Mouse (Mus musculus): ENCODE measurements around the gene Prrt4. TPM values are rescaled to one million over a fixed set of nuclear protein-coding genes. Genes with fewer than 3 reads are reported as not detected.
A peak's percentile ranks its signal among the peaks of the same experiment; 100 is the strongest.
"Not testable (repeated sequence)": the region's sequence is repeated elsewhere in the genome, so short reads cannot be mapped to it uniquely, and the experiment has no call there.

Gene Prrt4
- polyA plus RNA-seq (2017; shearing (Covaris generic)), result not detected

DNA sequence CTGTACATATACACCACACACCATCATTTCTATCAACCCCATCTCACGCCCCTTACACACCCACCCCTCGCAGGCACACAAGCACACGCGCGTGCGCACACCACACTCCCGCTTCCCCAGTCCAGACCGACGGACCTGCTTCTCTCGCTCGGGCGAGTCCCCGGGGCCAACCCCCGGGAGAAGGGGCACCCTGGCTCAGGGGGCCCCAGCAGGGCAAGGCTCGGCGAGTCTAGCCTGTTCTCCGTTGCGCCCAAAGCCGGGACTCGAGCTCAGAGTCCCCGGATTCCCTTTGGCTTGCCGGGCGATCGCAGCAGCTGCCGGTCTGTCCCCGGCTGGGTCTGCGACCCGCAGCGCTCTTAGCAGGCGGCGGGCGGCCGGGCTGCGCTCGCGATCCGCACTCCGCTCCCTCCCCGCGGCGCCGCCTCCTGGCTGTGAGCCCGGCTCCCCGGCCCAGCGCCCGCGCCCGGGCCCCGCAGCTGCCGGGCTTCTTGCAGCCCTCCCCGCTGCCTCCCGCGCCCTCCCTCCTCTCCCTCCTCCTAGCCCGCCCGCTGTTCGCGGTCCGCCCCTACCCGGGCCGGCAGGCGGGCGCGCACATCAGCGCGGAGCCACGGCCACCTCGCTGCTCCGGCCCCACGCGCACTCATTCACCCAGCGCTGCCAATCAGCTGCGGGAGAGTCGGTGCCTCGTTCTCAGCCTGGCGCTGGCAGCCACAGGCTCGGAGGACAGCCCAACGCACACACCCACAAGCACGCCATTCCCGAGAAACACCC lies at the start of gene Prrt4:
TSS of gene Prrt4 (minus strand) at position 697 of the 771 bp plus-strand sequence.
- ATAC-seq, result no peak

GRCm38 (mm10) chr6:29217717-29218116 lies 38.3 kb upstream of the Prrt4 start:
- ATAC-seq, result not testable (repeated sequence)

DNA sequence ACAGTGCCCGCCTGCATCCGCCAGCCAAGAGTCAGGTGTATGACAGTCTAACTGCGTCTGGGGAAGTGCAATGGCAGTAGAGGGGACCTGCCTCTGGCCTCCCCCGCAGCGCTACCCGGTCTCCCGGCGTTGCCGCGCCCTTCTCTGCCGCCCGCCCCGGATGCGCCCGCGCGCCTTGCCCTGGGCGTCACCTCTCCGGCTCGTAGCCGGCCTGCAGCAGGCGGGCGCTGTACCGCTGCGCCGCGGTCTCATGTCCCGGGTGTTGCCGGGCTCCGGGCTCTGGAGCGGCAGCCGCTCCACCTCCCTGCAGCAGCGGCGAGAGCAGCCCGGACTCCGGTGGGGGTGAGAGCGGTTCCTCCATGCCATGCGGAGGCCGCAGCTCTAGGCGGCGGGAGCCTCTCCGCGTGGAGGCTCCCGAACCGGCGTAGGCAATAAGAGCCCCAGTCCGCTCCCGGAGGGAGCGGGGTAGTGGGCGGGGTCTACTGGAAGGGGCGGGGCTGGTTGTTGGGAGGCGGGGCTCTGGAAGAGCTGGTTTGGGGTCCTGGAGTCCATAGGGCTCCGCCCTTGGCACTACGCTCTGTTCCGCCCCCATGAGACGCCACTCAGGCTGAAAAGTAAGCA lies 36.6 kb upstream of the Prrt4 start, which contains the start of gene Impdh1:
TSS of gene Impdh1 (minus strand) at position 484 of the 621 bp plus-strand sequence.
- peak; percentile 70 for ATAC-seq

- no peak for ATAC-seq
Measured at GRCm38 (mm10) chr6:29215181-29215580, 35.8 kb upstream of the Prrt4 start.

DNA sequence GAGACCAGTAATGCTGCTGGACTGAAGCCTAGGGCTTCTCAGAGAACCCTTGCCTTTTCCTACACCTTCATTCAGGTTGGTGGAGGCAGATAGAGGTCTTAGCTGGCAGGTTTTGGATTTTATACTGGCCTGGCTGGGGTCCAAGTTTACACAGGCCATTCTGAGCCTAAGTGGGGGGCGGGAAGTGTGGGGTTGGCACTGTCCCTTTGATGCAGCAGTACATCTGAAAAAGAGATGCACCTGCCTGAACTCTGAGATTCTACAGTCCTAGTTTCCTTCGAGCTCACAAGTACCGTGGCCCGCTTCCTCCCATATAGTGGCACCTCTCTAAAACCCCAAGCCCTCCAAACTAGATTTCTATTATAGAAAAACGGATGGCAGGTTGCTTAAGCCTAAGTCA lies 35.4 kb upstream of the Prrt4 start:
- ATAC-seq, result no peak

DNA sequence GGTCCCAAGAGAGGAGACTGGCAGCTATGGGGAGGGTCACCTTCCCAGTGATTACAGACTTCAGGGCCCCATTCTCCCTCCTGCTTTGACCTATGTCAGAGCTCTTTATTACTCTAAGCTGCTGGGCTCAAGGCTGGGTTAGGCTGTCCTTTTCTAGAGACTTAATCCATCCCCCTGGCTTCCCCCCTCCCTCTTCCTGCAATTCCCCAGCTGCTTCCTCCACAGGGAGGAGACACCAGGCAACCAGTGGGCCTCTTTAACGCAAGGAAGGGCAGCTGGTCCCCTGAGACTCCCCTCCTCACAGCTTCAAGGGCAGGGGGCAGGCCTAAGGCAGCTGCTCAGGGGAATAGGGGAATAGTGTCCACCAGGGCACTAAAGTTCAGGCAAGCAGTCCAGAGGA lies 34.9 kb upstream of the Prrt4 start:
- no peak for ATAC-seq

DNA sequence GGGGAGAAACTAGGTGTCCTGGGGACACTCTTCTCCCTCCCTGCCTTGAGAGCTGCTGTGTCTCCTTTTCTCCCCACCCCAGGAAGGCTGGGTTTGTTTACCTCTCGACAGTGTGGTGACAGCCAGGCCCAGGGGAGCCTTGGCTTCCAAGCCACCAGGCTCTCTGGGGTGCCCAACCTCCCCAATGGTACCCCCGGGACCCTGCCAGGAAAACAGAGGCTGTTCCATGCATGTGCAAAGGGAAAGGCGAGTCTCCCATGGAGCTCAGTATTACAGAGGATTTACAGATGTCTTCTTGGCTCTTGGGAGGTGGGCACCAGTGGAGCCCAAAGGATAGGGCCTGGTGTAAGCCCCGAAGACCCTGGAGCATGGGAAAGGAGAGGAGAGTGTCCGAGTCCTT lies 34.1 kb upstream of the Prrt4 start:
- ATAC-seq, result no peak

GRCm38 (mm10) chr6:29211806-29212492 lies 32.6 kb upstream of the Prrt4 start:
- peak; percentile 61 for ATAC-seq

DNA sequence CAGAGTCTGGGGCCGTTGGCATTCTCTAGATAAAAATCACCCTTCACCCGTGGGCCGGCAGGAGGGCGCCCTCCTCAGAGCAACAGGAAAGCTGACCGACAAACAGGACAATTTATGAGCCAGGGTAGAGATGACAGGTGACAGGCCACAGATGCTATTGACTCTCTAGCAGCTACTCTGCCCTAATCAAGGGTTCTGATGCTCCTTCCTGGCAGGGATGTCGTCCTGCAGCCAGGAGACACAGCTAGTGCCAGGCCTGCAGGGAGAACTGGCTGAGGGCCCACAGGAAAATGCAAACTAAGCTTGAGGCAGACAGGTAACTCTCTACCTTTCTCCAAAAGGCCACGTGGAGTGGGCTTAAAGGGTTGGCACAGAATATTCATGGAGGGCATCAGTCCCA lies 31.8 kb upstream of the Prrt4 start:
- no peak for ATAC-seq

- no peak for ATAC-seq
Measured at GRCm38 (mm10) chr6:29210231-29210936, 31.0 kb upstream of the Prrt4 start.

DNA sequence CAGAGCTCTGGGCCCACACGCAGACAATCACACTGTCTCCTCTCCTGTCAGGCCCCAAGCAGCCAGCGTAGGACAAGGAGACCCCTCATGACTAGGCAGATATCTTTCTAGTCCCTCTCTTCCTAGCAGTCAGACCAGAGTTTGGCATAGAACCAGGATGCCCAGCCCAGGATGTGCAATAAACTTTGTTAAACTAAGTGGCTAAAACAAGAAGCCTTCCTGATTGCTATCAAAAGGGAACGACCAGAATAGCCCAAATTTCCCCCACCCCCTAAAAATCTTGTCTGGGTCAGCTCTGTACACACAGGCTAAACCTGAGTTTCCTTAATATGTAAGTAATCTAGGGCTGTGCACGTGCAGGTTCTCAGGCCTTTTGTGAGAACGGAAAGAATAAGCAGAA lies 28.8 kb upstream of the Prrt4 start:
- no peak for ATAC-seq

GRCm38 (mm10) chr6:29207017-29207416 lies 27.6 kb upstream of the Prrt4 start:
- ATAC-seq, result no peak

- no peak for ATAC-seq
Measured at GRCm38 (mm10) chr6:29206006-29206405, 26.6 kb upstream of the Prrt4 start.

DNA sequence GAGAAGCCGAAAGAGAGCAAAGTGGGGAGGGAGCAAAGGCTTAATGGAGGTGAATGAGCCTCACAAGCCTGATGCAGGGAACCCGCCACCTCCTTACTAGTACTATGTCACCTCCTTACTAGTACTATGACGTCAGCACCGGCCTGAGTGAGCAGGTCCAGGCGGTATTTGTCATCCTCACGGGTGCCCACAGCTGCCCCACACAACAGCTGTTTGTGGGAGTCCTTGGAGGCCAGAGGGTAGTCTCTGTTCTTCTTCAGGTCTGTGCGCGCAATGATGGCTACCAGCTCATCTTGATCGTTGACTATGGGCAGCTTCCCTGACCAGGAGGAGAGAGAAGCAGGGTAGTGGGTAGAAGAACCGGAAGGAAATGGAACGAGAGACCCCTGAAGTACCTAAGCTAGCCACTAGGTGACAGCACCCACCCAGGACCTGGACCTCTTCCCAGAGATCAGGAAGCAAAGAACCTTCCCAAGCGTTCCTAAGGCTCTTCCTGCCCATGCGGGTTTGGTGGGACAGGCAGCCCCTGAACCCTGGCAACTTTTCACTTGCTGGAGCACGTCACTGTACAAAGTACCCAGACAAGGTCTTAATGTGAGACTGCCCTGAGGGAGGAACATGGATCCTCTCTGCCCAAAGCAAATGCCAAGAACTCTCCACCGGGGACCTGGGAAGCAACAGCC lies 25.7 kb upstream of the Prrt4 start:
- ATAC-seq, result peak; percentile 64

- ATAC-seq, result no peak
Measured at GRCm38 (mm10) chr6:29203861-29204585, 24.6 kb upstream of the Prrt4 start.

- ATAC-seq, result no peak
Measured at GRCm38 (mm10) chr6:29203096-29203495, 23.7 kb upstream of the Prrt4 start.

DNA sequence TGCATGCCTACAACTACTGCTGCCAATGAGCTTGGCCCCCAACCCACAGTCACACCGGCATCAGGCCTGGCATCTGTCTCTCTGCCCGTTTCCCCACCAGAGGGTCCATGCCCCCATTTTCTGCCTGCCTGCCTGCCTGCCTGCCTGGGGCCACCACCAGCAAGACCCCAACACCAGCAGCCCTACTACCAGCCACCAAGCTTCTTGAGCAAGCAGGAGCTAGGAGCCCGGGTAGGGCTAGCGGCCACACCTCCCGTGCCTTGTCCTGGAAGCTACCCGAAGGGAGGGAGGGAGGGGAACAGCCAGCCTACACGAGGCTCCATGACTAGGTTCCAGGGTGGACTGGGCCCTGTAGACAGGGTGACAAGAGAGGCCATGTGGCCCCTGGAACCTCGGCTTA lies 22.6 kb upstream of the Prrt4 start:
- no peak for ATAC-seq

- no peak for ATAC-seq
Measured at GRCm38 (mm10) chr6:29201341-29201740, 22.0 kb upstream of the Prrt4 start.

DNA sequence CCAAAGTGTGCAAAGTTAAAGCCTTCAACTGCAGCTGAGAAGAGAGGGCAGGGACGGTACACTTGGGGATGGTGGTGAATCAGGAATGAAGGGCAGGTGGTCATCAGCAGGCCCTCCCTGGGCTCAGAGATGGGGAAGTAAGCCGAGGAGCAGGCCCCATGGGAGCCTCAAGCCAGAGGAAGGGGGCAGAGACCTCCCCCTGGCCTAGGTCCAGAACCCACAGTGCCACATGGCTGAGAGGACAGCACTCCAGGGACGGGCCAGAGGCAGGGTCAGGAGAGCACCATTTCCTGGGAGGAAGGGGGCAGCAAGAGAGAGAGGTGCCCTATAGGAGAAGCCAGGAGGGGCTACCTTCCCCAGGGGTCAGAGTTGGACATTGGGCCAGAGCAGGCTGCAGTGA lies 21.1 kb upstream of the Prrt4 start:
- no peak for ATAC-seq

DNA sequence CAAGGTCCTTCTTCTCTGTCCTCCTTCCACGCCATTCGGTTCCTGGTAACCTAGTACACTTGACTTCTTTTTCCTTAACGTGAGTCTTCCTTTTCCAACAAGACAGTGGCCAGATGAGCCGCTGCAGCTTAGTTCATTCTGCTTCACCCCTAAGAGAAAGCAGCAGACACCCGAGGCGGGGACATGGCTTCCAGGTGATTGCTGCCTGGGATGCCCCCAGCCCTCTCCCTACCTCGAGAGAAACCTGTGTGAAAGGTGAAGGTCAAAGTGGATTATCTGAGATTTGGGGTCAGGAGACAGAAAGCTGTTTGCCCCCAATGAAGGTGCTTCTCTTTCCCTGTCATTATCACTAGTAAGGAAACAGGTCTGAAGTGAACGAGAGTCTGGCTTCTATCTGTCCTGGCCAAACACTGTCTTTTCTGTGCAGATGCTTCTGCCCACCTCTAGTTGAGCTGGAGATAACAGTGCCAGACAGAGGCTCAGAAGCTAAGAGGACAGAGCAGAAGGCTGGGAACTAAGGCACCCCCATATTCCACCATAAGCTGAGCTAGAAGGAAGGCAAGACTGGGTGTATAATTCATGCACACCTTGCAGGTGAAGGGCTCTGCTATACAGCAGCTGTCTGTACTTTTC lies 20.0 kb upstream of the Prrt4 start:
- no peak for ATAC-seq
